Mouse (Mus musculus) kidney, adult 11 months (tissue): ENCODE measurements around the gene Sept11.
A peak's percentile ranks its signal among the peaks of the same experiment; 100 is the strongest.

Experiments
- DNase-seq: peaks from one replicate; pipeline ENCODE4 v3.0.0; 2022

The Sept11 gene

GRCm38 (mm10) chr5:93092857-93093622 is at the start of gene Sept11:
Gene Sept11 (plus strand): TSS chr5:93093437.
- peak; percentile 91 for DNase-seq

GRCm38 (mm10) chr5:93043688-93044583 is 49.3 kb upstream of the Sept11 start:
- DNase-seq: no peak

GRCm38 (mm10) chr5:93044584-93045370 is 48.5 kb upstream of the Sept11 start, which contains the start of gene Sowahb:
Gene Sowahb (minus strand): TSS chr5:93045022.
- DNase-seq: peak; percentile 91

GRCm38 (mm10) chr5:93045371-93045714 is 47.9 kb upstream of the Sept11 start:
- no peak for DNase-seq

GRCm38 (mm10) chr5:93046306-93046845 is 46.9 kb upstream of the Sept11 start:
- DNase-seq: no peak

GRCm38 (mm10) chr5:93048481-93049240 is 44.6 kb upstream of the Sept11 start:
- no peak for DNase-seq

- DNase-seq: no peak
These were observed 43.3 kb upstream of the Sept11 start for GRCm38 (mm10) chr5:93049971-93050370.

- no peak for DNase-seq
These were observed 42.2 kb upstream of the Sept11 start for GRCm38 (mm10) chr5:93051041-93051440.

GRCm38 (mm10) chr5:93051951-93052350 is 41.3 kb upstream of the Sept11 start:
- DNase-seq: no peak

GRCm38 (mm10) chr5:93053606-93054397 is 39.4 kb upstream of the Sept11 start:
- no peak for DNase-seq

GRCm38 (mm10) chr5:93060865-93061264 is 32.4 kb upstream of the Sept11 start:
- DNase-seq: no peak

- no peak for DNase-seq
These were observed 15.4 kb upstream of the Sept11 start for GRCm38 (mm10) chr5:93077661-93078323.

GRCm38 (mm10) chr5:93079596-93079995 is 13.6 kb upstream of the Sept11 start:
- DNase-seq: no peak

- DNase-seq: peak; percentile 34
These were observed 8.1 kb upstream of the Sept11 start for GRCm38 (mm10) chr5:93085015-93085598.

GRCm38 (mm10) chr5:93085900-93086299 is 7.3 kb upstream of the Sept11 start:
- DNase-seq: no peak

- no peak for DNase-seq
These were observed 2.0 kb upstream of the Sept11 start for GRCm38 (mm10) chr5:93091266-93091665.

- DNase-seq: peak; percentile 39
These were observed 973 bp upstream of the Sept11 start for GRCm38 (mm10) chr5:93092147-93092781.

- DNase-seq: no peak
These were observed 646 bp downstream of the Sept11 start for GRCm38 (mm10) chr5:93093638-93094527.

- DNase-seq: no peak
These were observed 2.1 kb downstream of the Sept11 start for GRCm38 (mm10) chr5:93095301-93095700.
